Mouse (Mus musculus) heart, embryonic 11.5 days (tissue): Measurements from ENCODE around the gene Nhsl1. TPM values are rescaled to one million over a fixed set of nuclear protein-coding genes. Genes with fewer than 3 reads are reported as not detected.
A peak's percentile ranks its signal among the peaks of the same experiment; 100 is the strongest.

ENCODE experiments used
- ATAC-seq: fragments of 200-750 bp; cut with Nextera tagmentation; replicated peaks from 2 replicates; pipeline ENCODE4 v1.8.0; 2017; ENCODE audit warnings: moderate library complexity; ENCODE audit not compliant: insufficient number of reproducible peaks, low FRiP score, low TSS enrichment
- H3K27ac ChIP-seq: fragments of 300-500 bp; sonication (generic); 2 replicates; pipeline ENCODE4 v1.5.1; 2014; ENCODE audit warnings: mild to moderate bottlenecking, low read depth, low read length
- H3K27me3 ChIP-seq: fragments of 300-500 bp; sonication (generic); 2 replicates; pipeline ENCODE4 v1.6.1; 2014; ENCODE audit warnings: mild to moderate bottlenecking, low read length, mixed read lengths; ENCODE audit not compliant: control insufficient read depth, insufficient read depth
- H3K36me3 ChIP-seq: fragments of 300-500 bp; sonication (generic); 2 replicates; pipeline ENCODE4 v1.6.1; 2014; ENCODE audit warnings: mild to moderate bottlenecking, low read length, moderate library complexity, mixed read lengths; ENCODE audit not compliant: control insufficient read depth, insufficient read depth
- H3K4me1 ChIP-seq: fragments of 300-500 bp; sonication (generic); 2 replicates; pipeline ENCODE4 v1.6.1; 2014; ENCODE audit warnings: low read length; ENCODE audit not compliant: control insufficient read depth, insufficient read depth
- H3K4me2 ChIP-seq: fragments of 300-500 bp; sonication (generic); 2 replicates; pipeline ENCODE4 v1.6.1; 2014; ENCODE audit warnings: mild to moderate bottlenecking, moderate library complexity
- H3K4me3 ChIP-seq: fragments of 300-500 bp; sonication (generic); 2 replicates; pipeline ENCODE4 v1.5.1; 2014; ENCODE audit warnings: low read depth, low read length
- H3K9ac ChIP-seq: fragments of 300-500 bp; sonication (generic); 2 replicates; pipeline ENCODE4 v1.6.1; 2014; ENCODE audit warnings: mild to moderate bottlenecking, low read depth, low read length, moderate library complexity
- H3K9me3 ChIP-seq: fragments of 300-500 bp; sonication (generic); replicated peaks from 2 replicates; pipeline ENCODE4 v1.6.1; 2016; ENCODE audit warnings: low read length; ENCODE audit not compliant: control insufficient read depth
- WGBS: fragments of 180-500 bp; shearing (Covaris S2); extraction: QIAGEN DNeasy Blood & Tissue Kit; methylation state at CpG from one replicate; pipeline ENCODE4 v1.1.7; 2014; ENCODE audit not compliant: insufficient replicate concordance; 5-methylcytosine and 5-hydroxymethylcytosine counted together
- polyA plus RNA-seq: library from polyadenylated mRNA; unstranded; fragments of >200 nt; fragmentation: Nextera tagmentation; extraction: Ambion mirVana; gene quantifications from 2 replicates; pipeline ENCODE4 v1.2.1, GENCODE M21; 2014

Gene Nhsl1
- polyA plus RNA-seq, 1 experiment from 2014 or later: 13.6 TPM

- peaks cover 11% of the 10 kb centered on the region for H3K4me1 ChIP-seq
- no peaks in the 10 kb centered on the region for H3K27me3 ChIP-seq
- 63% methylated on average over 3 of the region's 3 CpGs for WGBS
- no peak overlapping the region for H3K9ac ChIP-seq
- H3K9me3 ChIP-seq: no peaks in the 10 kb centered on the region
- no peaks in the 10 kb centered on the region for H3K36me3 ChIP-seq
- H3K27ac ChIP-seq: no peak overlapping the region
- H3K4me3 ChIP-seq: no peak overlapping the region
- no peak for ATAC-seq
- H3K4me2 ChIP-seq: no peak overlapping the region
Observed at GRCm38 (mm10) chr10:18375301-18375700, 56.5 kb downstream of the Nhsl1 start.

DNA sequence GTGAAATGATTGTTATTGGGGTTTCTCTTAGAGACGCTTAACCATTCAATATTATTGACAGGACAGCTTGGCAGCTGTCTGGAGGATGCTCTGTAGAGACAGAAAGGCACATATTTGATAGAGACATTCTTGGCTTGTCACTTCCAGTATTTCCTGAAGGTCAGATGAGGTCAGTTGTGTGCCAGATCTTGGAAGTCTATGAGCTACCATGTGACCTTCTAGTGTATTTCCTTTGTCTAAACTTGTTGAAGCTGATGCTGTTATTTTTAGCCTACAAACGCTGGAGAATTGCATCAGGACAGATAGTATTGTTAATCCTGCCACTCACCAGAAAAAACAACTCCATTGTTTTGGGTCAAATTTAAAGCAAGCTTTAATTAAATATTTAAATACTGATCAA, 66.0 kb downstream of the Nhsl1 start:
- H3K4me2 ChIP-seq: no peak overlapping the region
- no peak overlapping the region for H3K27ac ChIP-seq
- H3K9ac ChIP-seq: no peak overlapping the region
- 46% methylated on average over 2 of the region's 2 CpGs for WGBS
- no peaks in the 10 kb centered on the region for H3K36me3 ChIP-seq
- no peak overlapping the region for H3K4me3 ChIP-seq
- no peak for ATAC-seq
- 0 out of 2 replicates have a peak, but pooled peaks cover 5% of the 10 kb centered on the region for H3K4me1 ChIP-seq
- no peaks in the 10 kb centered on the region for H3K27me3 ChIP-seq
- no peaks in the 10 kb centered on the region for H3K9me3 ChIP-seq

- WGBS: 58% methylated on average over 7 of the region's 7 CpGs
- Histone ChIP-seq H3K27me3 (no peaks in the 10 kb centered on the region), H3K27ac (no peak overlapping the region), H3K4me2 (no peak overlapping the region), H3K9me3 (no peaks in the 10 kb centered on the region), H3K9ac (no peak overlapping the region), H3K4me1 (0 out of 2 replicates have a peak, but pooled peaks cover 5% of the 10 kb centered on the region), H3K36me3 (no peaks in the 10 kb centered on the region), H3K4me3 (no peak overlapping the region)
- ATAC-seq: no peak
Observed at GRCm38 (mm10) chr10:18386224-18386623, 67.4 kb downstream of the Nhsl1 start.

- H3K27ac ChIP-seq: no peak overlapping the region
- 0 out of 2 replicates have a peak overlapping the region, but pooled peaks have one; percentile 5 for H3K9ac ChIP-seq
- H3K36me3 ChIP-seq: no peaks in the 10 kb centered on the region
- no peak overlapping the region for H3K4me3 ChIP-seq
- H3K27me3 ChIP-seq: no peaks in the 10 kb centered on the region
- H3K4me1 ChIP-seq: 0 out of 2 replicates have a peak, but pooled peaks cover 5% of the 10 kb centered on the region
- H3K4me2 ChIP-seq: no peak overlapping the region
- WGBS: 34% methylated on average over 10 of the region's 10 CpGs
- no peaks in the 10 kb centered on the region for H3K9me3 ChIP-seq
- no peak for ATAC-seq
Observed at GRCm38 (mm10) chr10:18388784-18389575, 70.2 kb downstream of the Nhsl1 start.

DNA sequence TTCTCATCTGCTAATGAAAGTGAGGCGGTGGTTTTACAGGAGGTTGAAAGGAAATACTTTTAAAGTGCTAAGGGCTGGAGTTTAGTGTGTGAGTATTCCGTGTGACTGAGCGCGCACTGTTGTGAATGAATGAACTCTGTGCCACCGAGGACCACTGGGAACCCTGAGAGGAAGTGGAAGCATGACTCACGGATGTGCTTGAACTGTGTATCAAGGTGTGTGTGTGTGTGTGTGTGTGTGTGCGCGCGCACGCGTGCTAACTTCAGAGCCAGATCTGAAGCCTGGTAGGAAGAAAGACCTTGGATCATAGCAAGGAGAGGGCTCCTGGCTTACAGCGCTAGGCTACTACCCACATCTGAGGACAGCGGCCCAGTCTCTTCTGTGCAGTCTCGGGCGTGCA, 71.2 kb downstream of the Nhsl1 start:
- Histone ChIP-seq H3K36me3 (no peaks in the 10 kb centered on the region), H3K9ac (no peak overlapping the region), H3K9me3 (no peaks in the 10 kb centered on the region), H3K4me3 (no peak overlapping the region), H3K27me3 (no peaks in the 10 kb centered on the region), H3K4me1 (0 out of 2 replicates have a peak, but pooled peaks cover 4% of the 10 kb centered on the region), H3K27ac (no peak overlapping the region), H3K4me2 (no peak overlapping the region)
- WGBS: 83% methylated on average over 15 of the region's 15 CpGs
- ATAC-seq: no peak

- Histone ChIP-seq H3K9ac (no peak overlapping the region), H3K4me2 (no peak overlapping the region), H3K27ac (no peak overlapping the region), H3K4me1 (0 out of 2 replicates have a peak, but pooled peaks cover 3% of the 10 kb centered on the region), H3K27me3 (no peaks in the 10 kb centered on the region), H3K4me3 (no peak overlapping the region), H3K36me3 (no peaks in the 10 kb centered on the region), H3K9me3 (no peaks in the 10 kb centered on the region)
- no peak for ATAC-seq
- WGBS: 35% methylated on average over 5 of the region's 5 CpGs
Observed at GRCm38 (mm10) chr10:18391608-18392007, 72.8 kb downstream of the Nhsl1 start.

DNA sequence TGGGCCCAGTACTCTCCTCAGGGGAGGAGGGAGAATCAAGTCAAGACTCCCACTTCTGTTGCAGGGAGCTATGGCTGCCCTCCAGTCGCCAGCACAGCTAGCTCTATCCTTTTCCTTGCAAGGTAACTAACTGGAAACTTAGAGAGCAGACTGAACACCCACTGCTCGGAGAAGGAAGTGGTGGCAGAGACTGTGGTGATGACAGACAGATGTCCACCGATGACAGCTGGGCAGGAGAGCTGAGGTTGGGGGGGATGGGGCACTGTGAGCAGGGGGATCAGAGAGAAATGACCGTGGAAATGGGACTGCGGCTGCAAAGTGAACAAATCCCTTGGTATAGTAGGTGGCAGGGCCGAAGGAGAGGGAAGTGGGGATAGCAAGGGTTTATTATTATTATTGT, 73.5 kb downstream of the Nhsl1 start:
- no peak overlapping the region for H3K9ac ChIP-seq
- no peak overlapping the region for H3K4me2 ChIP-seq
- 57% methylated on average over 6 of the region's 6 CpGs for WGBS
- no peak overlapping the region for H3K27ac ChIP-seq
- no peaks in the 10 kb centered on the region for H3K27me3 ChIP-seq
- H3K4me1 ChIP-seq: 0 out of 2 replicates have a peak, but pooled peaks cover 3% of the 10 kb centered on the region
- no peak for ATAC-seq
- H3K36me3 ChIP-seq: no peaks in the 10 kb centered on the region
- no peaks in the 10 kb centered on the region for H3K9me3 ChIP-seq
- no peak overlapping the region for H3K4me3 ChIP-seq

- H3K4me2 ChIP-seq: no peak overlapping the region
- 45% methylated on average over 3 of the region's 3 CpGs for whole genome bisulfite sequencing
- H3K4me3 ChIP-seq: no peak overlapping the region
- H3K27ac ChIP-seq: no peak overlapping the region
- no peaks in the 10 kb centered on the region for H3K27me3 ChIP-seq
- H3K4me1 ChIP-seq: 0 out of 2 replicates have a peak, but pooled peaks cover 2% of the 10 kb centered on the region
- H3K9ac ChIP-seq: no peak overlapping the region
- ATAC-seq: no peak
- H3K36me3 ChIP-seq: no peaks in the 10 kb centered on the region
- H3K9me3 ChIP-seq: no peaks in the 10 kb centered on the region
Observed at GRCm38 (mm10) chr10:18393740-18394139, 75.0 kb downstream of the Nhsl1 start.

DNA sequence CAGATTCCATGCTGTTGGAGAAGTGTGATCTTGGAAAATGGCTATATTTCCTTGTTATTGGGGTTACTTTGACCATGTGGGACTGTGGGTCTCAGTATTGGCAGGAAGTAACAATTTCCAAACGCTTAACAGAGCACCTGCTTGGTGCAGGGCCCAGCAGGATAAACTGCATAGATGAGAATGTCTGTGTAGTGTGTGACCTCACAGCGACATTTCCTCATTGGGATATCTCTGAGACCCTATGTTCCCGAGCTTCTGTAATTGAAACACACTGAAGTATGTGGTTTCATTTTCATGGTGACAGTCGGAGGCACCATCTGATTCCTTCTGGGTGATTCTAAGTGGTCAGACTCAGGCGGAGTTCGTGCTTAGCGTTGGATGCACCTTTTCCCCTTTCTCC, 75.5 kb downstream of the Nhsl1 start:
- Histone ChIP-seq H3K9ac (no peak overlapping the region), H3K4me2 (no peak overlapping the region), H3K27me3 (no peaks in the 10 kb centered on the region), H3K36me3 (no peaks in the 10 kb centered on the region), H3K4me3 (no peak overlapping the region), H3K9me3 (no peaks in the 10 kb centered on the region), H3K4me1 (no peaks in the 10 kb centered on the region), H3K27ac (no peak overlapping the region)
- WGBS: 79% methylated on average over 7 of the region's 7 CpGs
- ATAC-seq: no peak
